Mouse (Mus musculus) cerebellum, postnatal 14 days (tissue): ENCODE data around the gene Rdh16f2.
A peak's percentile ranks its signal among the peaks of the same experiment; 100 is the strongest.
"Not testable (repeated sequence)": the region's sequence is repeated elsewhere in the genome, so short reads cannot be mapped to it uniquely, and the experiment has no call there.

Experiments
- DNase-seq, 2 experiments: peaks; one replicate each; pipeline ENCODE4 v3.0.0; 2021; ENCODE audit warnings: mixed read lengths in 2 of 2

Gene Rdh16f2

DNA sequence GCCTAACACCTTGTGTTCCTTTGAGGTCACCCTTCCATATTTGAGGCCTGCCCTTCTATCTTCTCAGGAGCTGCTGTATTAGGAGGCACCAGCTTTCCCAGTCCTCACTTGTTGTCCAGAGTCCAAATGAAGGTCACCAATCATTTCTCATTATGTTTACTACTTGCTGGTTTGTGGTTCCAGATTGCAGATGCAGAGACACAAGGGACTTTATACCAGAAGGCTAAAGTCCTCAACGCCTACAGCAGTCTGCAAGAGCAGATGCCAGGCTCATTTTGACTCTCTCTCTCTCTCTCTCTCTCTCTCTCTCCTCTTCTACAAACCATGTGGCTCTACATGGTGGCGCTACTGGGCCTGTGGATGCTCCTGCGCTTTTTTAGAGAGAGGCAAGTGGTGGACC lies at the start of gene Rdh16f2:
Gene Rdh16f2 (plus strand): TSS at position 243 of the 400 bp plus-strand sequence.
- no peak for DNase-seq

DNA sequence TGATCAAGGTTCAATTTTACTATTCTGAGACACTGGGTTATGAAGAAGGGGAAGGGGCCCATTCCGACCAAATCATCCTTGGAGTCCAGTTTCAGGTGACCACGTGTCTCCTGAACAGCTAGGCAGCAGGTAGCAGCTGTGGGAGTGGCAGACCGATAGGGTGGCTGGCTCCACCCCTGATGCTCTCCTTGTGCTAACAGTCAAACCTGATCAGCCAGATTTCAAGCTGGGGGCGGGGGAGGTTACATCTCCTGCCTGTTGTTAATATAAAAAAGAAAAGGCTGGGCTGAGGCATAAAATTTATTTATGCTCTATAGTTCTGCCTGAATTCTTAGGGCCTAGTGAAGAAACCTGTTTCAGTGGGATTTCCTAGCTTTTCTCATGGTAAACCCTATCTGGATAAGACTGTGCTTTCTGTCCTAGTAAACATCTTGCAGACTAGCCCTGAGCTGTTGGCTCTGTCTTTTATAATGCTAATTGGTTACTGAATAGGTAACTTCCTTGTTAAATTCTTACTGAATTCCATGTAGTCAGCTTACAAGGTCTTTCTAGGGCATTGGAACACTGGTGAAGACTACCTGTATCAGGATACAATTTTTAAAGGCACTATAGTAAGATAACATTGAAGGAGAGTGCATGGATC lies 48.9 kb upstream of the Rdh16f2 start:
- not testable (repeated sequence) for DNase-seq

DNA sequence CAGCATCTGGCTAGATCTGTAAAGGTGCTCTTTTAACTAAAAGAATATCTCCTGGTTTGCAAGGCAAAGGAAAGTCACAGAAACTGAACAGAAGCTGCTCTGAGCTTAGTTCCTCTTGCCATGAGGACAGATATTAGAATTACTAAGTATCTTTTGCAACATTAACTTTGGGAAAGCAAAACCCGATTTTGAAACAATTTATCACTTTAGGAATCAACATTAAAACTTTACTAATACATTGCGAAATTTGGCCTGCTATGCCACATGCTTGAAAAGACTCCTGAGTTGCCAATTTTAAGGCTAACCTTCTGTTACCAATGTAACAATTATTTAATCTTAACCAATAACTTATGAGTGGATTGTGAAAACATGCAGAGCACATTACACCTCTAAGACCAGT lies 44.5 kb upstream of the Rdh16f2 start:
- not testable (repeated sequence) for DNase-seq

DNA sequence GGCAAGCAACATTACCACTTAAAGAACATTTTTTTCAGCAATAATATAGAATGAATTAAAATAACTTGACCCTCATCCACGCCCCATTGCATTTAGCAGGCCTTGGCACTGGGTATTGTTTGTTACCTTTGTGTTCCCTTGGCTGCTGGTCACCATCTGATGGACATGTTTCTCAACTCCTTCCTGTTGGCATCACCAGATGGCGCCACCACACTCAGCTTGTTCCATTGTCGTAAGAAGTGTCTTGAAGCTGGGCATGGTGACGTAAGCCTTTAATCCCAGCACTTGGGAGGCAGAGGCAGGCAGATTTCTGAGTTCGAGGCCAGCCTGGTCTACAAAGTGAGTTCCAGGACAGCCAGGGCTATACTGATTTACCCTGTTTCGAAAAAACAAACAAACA lies 40.9 kb upstream of the Rdh16f2 start:
- DNase-seq: peak; percentile 13 to 32

DNA sequence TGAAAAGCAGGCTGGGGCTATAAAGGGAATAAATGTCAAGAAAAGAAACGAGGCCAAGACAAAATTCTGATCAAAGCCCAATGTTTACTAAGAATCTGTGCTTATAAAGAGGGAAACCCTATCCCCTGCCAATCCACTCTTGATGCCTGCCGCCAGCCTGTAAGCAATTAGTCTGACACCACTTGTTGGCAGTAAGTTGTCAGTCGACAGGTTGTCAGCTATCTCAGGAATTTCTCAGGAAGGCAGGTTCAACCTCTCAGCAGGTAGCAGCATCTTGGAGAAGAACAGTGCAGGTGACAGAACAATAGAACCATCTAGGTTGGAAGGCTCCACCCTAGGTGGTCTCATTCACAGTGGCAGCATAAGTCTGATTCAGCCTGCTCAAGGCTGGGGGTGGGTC lies 37.2 kb upstream of the Rdh16f2 start:
- peak; percentile 6 to 21 for DNase-seq

DNA sequence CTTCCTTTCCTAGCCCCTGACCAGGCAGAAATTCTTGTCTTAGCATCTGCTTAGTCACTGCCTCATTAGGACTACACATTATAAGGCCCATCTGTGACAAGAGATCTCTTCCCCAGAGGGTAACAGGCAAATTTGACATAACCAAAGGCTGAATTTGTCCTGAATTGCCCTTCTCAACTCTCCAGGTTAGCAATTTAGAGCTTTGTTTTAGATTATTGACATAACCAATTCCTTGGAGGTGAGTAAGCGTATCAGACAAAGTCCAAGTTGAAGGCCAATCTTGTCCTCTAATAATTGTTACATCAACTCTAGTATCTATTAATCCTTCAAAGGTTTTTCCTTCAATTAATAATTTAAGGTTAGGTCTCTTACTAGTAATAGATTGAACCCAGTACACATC lies 32.1 kb upstream of the Rdh16f2 start:
- DNase-seq: not testable (repeated sequence)

DNA sequence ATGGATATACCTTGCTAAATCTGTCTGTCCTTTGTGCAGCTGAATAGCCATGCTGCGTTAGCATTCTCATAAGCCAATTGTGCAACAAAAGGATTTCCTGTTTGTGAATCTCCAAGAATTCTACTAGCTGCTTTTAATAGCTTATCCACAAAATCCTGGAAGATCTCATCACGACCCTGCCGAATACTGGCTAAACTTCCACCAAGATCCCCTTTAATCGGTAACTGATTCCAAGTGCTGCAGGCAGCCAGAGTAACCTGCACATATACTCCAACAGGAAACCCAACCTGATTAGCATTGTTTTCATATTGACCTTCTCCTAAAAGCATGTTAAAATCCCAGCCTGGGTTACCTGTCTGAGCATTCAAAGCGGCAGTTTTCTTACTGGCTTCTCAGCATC lies 31.0 kb upstream of the Rdh16f2 start:
- DNase-seq: no peak

DNA sequence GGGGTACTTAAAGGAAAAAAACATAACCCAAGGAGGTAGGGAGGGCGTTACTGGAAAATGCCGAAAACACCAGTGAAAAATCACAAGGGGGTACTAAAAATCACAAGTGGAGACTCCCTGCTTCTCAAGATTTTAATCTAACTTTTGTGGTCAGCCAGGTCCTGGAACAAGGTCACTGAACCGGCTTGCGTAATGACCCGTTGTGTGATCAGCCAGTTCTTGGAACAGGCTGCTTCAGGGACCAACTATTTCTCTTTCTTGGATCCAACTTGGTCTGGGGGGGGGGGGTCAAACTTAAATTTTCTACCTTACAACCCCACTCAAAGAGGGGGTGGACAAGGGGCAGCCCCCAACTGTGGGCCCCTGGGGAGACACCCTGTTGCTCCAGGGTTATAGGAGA lies 28.5 kb upstream of the Rdh16f2 start:
- not testable (repeated sequence) for DNase-seq

DNA sequence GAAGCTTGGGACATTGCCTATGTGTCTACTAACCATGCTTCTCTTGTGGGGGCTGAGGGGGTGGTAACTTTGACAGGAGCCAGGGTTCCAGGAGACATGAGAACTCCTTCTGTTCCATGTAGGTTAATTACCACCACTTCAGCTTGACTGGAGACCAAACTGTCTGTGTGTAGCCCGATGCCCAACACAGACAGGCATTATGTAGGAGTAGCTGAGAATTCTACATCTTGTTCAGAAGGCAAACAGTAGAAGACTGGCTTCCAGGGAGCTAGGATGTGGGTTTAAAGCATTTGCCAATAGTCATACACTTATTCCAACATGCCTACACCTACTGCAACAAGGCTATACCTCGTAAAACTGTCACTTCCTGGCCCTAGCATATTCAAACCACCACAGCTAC lies 27.7 kb upstream of the Rdh16f2 start:
- DNase-seq: no peak

DNA sequence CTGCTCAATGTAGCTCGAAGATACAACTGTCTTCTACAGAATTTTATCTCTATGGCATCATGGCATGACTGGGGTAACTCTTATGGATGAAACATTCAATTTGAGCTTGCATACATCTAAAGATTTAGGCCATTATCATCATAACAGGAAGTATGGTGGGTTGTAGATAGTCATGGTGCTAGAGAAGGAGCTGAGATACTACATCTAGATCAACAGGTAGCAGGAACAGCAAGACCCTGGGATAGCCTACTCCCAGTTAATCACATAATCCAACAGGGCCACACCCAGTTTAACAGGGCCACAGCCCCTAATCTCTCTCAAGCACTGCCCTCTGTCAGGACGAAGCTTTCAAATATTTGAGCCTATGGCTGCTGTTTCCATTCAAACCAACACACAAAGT lies 25.5 kb upstream of the Rdh16f2 start:
- DNase-seq: no peak

DNA sequence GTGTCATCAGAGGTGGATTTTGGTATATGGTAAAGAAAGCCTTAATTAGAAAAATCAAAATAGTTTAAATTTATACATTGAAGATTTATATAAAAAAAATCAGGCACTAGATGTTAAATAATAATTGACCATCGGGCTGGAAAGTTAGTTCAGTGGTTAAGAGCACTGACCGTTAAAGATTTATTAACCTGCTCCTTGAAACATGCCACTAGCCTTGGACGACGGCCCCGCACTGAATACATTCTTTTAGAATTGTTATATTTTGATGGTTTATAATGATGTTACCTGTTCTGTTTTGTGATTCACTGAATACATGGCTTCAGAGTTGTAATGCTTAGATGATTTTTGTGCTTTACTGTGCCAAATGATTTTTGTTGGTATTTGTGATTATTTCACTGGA lies 20.3 kb upstream of the Rdh16f2 start:
- DNase-seq: not testable (repeated sequence)

DNA sequence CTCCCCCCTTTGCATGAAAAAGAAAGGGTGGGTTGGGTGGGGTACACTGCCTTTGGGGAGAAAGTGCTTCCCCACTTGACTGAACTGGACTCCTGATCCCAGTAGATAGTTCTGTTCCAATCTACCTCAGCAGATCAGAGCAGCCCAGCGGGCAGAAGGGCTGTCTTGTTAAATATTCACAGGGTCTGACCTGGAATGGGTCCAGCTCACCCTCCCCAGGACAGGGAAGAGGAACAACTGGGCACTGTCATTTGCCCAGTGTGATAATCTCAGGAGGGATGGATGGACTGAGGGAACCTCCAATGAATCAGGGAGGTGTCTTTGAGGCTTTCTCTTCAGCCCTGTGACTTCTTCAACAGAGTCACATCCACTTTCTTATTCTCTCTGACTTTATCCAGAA lies 18.2 kb upstream of the Rdh16f2 start:
- DNase-seq: no peak

DNA sequence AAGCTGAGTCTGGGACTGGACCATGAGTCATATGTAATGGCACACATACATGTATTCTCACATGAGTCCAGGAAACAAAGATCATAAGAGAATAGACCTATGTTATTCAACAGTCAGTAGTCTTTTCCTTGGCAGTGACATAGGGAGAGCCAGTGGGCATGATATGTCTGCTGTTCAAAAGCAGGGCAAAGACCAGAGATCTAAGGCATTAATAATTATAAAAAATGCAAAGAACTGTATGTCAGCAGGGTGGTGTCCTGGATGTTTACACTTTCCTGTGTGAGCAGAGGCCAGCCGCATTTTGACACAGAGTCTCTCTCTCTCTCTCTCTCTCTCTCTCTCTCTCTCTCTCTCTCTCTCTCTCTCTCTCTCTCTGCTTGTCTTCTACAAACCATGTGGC lies 16.6 kb upstream of the Rdh16f2 start, which contains the start of gene Rdh19:
Gene Rdh19 (plus strand): TSS at position 301 of the 400 bp plus-strand sequence.
- DNase-seq: no peak

DNA sequence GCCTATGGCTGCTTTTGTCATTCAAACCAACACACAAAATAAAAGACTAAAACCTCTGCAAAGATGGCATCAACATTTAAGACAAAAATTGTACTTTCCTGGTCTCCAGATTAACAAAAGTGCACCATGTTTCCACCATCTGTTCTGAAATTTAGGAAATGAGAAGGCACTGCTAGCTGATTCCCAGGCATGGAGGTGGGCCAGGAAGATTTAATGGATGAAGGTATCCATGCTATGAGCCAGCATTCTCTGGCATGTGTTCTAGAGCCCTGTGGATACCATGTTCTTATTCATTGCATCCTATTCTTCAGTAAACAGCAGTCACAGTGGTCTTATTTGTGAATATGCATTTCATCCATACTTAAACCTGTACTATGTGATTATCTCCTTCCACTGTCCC lies 9.9 kb upstream of the Rdh16f2 start:
- peak; percentile 80 to 83 for DNase-seq

DNA sequence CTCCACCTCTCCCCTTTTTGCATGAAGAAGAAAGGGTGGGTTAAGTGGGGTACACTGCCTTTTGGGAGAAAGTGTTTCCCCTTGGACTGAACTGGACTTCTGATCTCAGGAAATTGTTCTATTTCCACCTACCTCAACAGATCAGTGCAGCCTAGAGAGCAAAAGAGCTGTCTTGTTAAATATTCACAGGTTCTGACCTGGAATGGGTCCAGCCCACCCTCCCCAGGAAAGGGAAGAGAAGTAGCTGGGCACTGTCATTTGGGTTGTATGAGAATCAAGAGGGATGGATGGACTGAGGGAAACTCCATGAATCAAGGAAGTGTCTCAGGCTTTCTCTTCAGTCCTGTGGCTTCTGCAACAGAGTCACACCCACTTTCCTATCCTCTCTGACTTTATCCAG lies 1.3 kb upstream of the Rdh16f2 start:
- no peak for DNase-seq

DNA sequence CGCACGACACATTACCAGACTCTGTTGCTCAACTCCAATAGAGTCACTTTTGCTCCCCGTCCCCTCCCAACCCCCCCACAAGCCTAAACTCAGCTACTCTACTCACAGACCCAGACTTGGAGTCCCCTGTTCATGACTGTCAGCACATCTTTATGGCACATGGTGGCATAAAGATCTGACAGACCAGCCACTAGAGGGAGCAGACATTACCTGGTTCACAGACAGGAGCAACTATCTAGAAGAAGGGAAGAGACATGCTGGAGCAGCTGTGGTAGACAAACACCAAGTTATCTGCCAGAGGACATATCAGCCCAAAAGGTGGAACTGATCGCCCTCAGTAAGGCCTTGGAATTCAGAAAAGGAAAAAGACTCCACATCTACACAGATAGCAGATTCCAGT lies 6.2 kb downstream of the Rdh16f2 start:
- DNase-seq: peak; percentile 9 to 10

DNA sequence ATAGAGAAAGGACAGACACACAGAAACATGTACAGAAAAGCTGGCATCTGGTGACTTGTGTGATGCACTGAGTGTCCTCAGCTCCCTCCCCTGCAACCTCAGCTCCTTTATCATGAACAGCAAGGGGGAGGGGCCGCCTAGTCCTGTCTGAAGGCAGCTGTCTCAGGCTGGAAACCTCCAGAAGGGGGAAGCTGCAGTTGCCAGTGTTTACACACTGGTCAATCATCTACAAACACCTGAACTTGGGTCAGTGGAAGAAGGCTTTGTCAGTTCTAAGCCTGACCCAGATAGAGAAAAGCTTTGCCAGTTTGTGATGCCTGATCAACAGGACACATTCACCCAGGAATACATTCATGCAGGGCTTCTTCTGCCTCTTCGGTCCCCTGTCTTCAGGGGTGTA lies 11.4 kb downstream of the Rdh16f2 start:
- DNase-seq: no peak

DNA sequence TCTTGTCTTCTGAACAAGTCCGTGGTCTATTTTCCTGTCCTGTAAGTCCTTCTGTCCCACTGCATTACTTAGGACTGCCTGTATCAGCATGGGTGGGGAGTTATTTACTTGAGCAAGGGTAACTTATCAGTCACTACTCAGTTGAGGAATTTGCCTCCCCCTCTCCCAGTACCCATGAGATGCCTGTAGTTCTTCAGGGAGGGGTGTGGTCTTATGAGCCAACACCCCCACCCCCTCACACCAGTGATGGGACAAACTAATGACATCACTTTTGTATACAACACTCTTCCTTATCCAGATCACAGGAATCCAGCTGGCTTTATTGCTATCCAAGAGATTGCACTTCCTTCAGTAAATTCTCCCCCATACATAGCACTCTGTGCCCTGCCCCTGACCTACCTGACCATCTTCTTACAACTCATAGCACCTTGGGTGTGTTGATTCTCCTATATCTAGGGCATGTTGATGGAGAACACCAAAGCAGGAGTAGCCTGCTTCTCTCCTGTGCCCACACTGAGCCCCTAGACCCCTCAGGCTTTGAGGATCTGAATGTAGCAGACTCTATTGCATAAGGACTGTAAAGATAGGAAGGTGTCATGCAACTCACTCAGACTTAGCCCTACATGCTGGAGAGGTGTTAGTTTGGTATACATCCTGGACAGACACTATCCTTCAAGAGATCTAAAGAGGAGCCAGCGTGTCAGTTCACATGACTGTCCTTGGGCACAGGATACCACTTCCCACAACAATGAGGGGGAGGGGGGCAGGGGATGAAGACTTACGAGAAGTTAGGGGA lies 12.2 kb downstream of the Rdh16f2 start:
- DNase-seq: no peak

DNA sequence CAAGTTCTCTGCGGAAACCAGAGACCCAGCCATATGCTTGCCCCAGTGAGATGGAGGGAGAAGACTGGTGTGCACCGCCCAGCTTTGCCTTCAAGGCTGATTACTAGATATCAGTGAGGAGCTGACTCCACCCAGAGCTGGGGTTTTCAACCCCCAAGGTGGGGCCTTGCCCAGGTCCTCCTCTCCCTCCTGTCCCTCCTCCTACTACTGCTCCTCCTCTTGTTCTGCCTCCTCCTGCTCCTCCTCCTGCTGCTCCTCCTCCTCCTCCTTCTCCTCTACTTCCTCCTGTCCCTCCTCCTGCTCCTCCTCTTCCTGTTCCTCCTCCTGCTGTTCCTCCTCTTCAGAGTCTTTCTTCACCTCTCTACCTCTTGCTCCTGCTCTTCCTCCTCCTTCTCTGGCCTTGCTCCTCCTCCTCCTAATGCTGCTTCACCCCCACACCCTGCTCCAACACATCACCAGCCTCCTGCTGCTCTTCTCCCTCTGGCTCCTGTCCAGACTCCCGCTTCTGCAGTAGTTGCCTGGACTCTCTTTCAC lies 12.9 kb downstream of the Rdh16f2 start:
- peak in 1 of 2 experiments; percentile 22 for DNase-seq

DNA sequence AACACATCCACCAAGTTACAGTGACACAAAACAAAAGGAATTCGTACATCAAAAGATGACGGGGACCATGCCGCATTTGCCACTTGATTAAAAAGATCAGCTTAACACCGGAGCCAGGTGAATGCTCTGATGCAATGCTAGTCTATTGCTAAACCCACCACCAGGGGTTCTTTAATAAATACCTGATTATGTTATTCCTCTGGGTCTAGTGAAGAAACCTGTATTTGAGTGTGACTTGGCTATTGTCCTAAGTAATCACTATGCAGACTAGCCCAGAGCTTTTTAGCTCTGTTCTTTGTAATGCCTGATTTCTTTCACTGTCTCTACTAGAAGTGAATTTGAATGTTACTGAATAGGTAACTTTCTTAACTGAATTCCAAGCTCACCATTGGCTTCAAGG lies 14.8 kb downstream of the Rdh16f2 start:
- DNase-seq: no peak

DNA sequence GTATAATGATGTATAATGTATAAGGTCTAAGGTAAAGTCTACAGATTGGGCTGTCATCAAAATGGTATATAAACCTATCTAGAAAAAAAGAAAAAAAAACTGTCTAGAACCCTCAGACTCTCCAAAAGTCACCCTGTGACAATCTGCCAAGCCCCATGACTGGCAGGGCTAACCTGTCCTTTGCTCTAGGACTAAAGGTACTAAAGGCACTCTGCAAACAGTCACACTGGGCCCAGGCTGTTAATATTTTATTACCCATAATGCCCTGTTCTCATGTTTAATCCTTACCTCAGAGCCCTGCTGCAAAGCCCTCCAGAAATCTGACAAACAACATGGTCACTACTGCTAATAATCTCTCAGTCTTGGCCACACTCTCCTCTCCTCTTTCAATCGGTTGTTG lies 20.3 kb downstream of the Rdh16f2 start:
- no peak for DNase-seq

DNA sequence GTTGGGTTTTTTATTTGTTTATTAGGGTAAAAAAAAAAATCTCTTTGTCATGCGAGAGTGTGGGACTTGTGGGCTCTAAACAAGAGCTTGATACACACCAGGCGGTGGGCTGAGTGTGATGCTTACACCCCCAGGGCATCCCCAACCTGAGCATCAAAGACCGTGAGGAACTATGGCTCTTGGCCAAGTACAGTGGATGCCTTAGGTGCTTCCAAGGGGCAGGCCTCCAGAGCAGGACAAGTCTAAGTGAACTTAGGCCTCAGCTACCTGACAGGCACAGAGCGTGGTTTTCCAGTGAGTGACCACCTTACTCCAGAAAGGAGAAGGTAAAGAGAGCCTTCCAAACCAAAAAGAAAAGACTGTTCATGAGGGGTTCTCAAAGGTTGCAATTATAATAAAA lies 20.7 kb downstream of the Rdh16f2 start:
- no peak for DNase-seq

DNA sequence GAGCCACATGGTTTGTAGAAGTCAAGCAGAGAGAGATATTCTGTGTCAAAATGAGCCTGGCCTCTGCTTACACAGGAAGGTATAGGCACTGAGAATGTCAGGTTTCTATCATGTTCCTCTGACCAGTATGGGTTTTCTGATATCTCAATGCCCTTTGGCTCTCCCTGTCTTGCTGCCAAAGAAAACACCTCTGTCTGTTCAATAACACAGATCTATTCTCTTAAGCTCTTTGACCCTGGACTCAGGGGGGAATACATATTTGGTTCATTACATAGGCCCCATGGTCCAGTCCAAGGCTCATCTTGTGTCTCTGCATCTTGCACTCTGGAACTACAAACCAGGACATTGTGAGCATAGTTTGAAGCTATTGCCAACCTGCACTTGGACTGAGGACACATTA lies 22.3 kb downstream of the Rdh16f2 start, which contains the start of gene Rdh7:
Gene Rdh7 (minus strand): TSS at position 213 of the 400 bp plus-strand sequence.
- no peak for DNase-seq

DNA sequence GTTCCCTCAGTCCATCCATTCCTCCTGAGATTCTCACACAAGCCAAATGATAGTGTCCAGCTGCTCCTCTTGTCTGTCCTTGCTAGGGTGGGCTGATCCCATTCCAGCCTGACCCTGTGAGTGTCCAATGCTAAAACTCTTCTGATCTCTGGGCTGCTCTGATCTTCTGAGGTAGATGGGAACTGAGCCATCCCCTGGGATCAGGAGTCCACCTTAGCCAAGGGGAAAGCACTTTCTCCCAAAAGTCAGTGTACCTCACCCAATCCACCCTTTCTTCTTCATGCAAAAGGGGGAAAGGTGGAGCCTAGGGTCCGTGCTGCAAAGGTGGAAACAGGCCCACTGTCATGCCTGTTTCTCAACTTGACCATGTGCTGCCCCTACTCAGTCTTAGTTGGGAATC lies 25.2 kb downstream of the Rdh16f2 start:
- no peak for DNase-seq
